Mouse (Mus musculus) retina, embryonic 14.5 days (tissue): Measurements from ENCODE around the gene Asrgl1.

Experiments used
- DNase-seq: peaks from one replicate; pipeline ENCODE4 v3.0.0-alpha.2; 2015; ENCODE audit warnings: low spot score

Asrgl1 gene

DNA sequence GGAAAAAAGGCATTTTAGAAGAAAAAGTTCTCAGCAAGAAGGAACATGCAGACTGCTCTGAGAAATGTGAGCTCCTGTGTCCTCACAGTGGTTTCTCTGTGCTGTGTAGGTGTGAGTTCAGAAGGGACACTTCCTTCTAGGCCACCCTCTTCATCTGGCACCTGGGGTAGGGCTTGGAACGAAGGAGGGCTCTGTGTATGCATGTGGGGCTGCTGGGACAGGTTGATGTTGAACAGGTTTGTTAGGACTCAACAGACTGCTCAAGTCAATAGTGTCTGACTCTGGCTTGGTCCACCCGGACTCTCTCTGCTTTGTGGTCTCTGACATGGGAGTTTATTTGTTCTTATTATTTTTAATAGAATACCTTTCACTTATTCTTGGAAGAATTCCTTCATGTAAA lies 65.1 kb downstream of the Asrgl1 start:
- no peak for DNase-seq

DNA sequence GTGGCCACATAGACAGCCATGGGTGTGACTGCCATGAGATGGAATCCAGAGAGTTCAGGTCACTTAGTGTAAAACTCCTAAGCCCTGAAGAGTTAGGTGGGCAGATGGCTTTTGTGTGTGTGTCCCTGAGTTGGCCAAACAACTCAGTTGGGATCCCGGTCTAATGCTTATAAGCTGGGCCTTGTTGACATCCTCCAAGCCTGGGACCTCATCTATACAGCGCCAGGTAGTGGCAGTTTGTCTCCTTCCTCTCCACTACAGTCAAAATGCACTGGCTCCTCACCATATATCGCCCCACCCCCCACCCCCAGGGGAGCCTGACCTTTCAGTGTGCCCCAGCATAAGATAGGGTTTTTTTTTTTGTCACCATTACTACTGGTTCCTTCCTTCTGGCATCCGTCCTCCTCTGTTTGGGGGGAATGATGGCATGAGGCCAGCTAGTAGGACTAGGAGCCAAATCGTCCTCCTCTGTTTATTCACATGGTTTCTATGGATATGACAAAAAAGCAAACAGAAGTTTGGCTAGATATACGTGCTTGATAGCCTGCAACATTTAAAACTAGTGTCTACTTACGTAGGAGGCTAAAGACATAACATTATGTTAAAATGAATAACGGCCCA lies 65.6 kb downstream of the Asrgl1 start:
- DNase-seq, result no peak

DNA sequence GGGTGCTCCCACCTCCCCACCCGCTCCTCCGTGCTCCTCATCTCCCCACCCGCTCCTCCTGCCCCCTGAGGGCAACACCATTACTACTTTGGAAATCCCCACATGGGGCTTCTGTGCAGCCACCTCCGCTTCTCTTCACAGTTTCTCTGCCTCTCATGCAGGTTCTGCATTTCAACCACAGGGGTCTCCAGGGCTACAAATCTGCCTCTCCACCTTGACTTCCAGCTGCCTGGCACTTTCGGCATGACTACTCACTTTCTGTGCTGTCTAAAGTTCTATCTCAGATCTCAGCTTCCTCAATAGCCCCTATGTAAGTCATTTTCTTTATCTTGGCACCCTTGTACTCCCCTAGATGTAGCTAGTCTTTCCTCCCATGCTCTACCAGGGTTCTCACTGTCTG lies 68.1 kb downstream of the Asrgl1 start:
- DNase-seq, result no peak

DNA sequence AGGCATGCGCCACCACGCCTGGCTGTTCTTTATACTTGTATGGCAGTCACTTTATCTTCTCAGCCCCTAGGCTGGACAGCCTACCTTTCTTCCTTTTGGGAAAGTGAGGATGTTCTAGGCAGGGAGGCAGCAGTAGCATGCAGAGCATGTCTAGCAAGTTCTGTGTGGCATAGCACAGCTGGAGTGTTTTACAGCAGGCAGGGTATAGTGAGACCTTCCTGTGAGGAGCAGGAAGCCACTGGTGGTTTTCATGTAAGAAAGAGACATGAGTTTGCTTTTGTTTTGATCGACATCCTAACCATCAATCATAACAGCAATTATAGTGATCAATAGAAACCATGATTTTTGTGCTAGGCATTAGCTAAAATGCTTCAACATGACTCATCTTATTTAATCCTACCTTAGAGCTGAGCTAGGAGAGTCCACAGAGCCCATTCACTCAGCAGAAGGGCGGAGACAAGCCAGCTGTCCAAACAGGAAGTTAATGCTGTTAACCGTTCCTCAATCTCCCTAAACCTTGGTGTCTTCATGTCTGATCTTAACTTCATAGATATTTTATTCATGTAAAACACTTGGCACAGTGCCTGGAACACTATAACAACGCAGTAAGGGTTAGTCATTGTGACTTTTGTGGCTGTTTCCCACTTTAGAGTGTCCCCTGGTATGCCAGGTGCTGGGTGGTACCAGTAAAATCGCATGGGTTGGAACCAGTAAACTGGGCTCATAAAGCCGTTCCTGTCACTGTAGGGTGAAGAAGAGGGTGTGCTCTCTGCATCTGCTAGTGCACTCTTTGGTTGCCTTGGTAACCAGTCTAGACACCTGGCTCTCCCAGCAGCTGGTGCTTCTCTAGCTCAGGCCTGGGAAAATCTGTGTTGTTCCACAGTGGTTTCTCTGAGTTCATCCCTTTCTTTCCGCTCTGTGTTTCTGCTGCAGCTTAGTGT lies 69.5 kb downstream of the Asrgl1 start:
- peak; percentile 59 for DNase-seq

DNA sequence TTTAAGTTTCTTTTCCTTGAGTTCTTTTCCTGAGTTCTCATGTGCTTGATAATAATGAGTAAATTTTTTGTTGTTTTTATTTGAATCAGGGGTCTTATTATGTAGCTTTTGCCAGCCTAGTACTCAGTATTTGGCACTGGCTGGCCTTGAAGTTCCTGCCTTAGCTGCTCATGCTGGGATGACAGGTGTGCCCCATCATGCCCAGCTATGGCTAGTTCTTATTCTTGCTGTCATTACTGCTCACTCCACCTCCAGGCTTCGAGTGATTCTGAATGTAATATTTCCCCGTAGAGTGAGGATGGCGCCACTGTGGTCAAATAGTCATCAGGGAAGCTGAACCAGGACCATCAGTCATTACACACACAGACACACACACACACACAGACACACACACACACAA lies 71.6 kb downstream of the Asrgl1 start:
- DNase-seq, result no peak

DNA sequence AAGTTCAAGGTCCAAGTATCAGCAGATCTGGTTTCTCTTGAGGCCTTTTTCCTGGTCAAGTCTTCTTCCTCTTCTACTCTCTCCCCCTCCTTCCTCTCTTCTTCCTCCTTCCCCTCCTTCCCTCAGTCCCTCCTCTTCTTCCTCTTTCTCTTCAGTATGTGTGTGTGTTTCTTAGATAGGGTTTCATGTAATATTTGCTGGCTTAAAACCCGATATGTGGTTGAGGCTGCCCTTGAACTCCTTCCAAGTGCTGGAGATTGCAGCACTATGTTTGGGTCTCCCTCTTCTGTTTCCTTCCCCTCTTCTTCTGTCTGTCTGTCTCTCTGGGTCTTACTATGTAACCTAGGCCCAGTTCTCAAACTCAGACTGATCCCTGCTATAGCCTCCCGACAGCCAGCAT lies 72.6 kb downstream of the Asrgl1 start:
- DNase-seq, result no peak

DNA sequence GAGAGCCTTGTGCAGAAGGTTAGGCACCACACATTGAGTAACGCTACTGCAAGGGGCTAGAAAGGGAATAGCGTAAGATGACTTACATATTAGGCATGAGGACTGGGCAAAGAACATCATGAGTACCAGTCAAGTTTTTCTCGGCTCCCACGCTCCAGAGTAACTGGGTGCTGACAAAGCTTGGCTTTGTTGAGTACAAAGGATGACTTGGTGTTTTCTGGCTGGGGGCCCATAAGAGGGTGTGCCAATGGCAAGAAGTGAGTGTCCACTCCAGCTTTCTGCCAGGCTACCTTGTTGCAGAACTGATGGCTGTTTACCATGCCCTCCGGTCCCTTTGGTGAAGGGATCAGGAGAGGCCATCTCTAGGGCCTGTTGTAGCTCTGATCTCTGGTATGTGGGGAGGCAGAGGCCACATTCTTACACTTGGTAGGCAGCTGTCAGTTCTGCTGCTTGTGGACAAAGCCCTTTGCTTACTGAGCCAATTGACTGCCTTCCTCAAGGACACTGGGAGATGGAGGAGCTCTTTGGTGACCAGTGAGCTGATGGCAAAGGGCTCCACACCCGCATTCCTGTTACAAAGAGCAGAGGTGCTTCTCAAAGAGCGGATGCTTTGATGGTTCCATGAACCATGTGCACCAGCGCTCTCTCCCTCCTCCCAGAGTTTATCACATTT lies 74.1 kb downstream of the Asrgl1 start:
- DNase-seq, result no peak

DNA sequence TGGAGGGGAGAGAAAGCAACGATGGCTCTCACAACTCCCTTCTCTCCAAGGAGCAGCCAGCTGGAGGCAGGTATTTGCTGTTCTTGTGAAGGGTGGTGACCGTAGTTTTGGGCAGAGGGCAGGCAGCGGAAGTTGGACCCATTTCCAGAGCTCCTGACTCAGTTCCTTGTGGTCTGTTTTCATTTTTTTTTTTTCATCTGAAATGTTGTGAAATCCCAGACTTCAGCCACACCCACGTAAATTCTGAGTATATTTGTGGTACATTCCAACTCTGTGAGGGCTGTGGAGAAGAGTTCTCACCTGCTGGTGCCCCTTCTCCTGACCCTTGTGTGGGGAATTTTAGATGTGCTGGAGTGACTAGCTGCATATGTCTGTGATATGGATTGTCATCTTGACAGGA lies 75.3 kb downstream of the Asrgl1 start:
- DNase-seq, result no peak
